Mouse (Mus musculus) heart, adult 18-20 months (tissue): ENCODE data around the gene Fam71a. TPM values are rescaled to one million over a fixed set of nuclear protein-coding genes. Genes with fewer than 3 reads are reported as not detected.

Experiments
- DNase-seq, 2 experiments: peaks; one replicate each; pipeline ENCODE4 v3.0.0; 2021 to 2022; ENCODE audit warnings: mixed read lengths in 1 of 2
- total RNA-seq, 2 experiments: library from RNA; stranded (reverse); gene quantifications; 2 replicates each; pipeline ENCODE4 v1.2.3; 2021

Gene Fam71a
- total RNA-seq, 2 experiments from 2014 or later: not detected

- no peak for DNase-seq
Measured at GRCm38 (mm10) chr1:191181469-191182259, 17.0 kb upstream of the Fam71a start.

- peak; percentile 29 to 44 for DNase-seq
Measured at GRCm38 (mm10) chr1:191180397-191180796, 15.8 kb upstream of the Fam71a start.

GRCm38 (mm10) chr1:191179846-191180245, 15.2 kb upstream of the Fam71a start:
- DNase-seq: no peak

- DNase-seq: no peak
Measured at GRCm38 (mm10) chr1:191178511-191179188, 14.0 kb upstream of the Fam71a start.

GRCm38 (mm10) chr1:191176887-191177286, 12.3 kb upstream of the Fam71a start:
- no peak for DNase-seq

- peak in 1 of 2 experiments; percentile 20 for DNase-seq
Measured at GRCm38 (mm10) chr1:191172487-191172886, 7.9 kb upstream of the Fam71a start.

GRCm38 (mm10) chr1:191170444-191170843, 5.8 kb upstream of the Fam71a start:
- DNase-seq: no peak

- no peak for DNase-seq
Measured at GRCm38 (mm10) chr1:191166189-191166588, 1.6 kb upstream of the Fam71a start.

GRCm38 (mm10) chr1:191154314-191154713, 10.3 kb downstream of the Fam71a start:
- no peak for DNase-seq

- peak; percentile 35 to 70 for DNase-seq
Measured at GRCm38 (mm10) chr1:191153052-191153451, 11.6 kb downstream of the Fam71a start.

GRCm38 (mm10) chr1:191150924-191151605, 13.6 kb downstream of the Fam71a start:
- no peak for DNase-seq

GRCm38 (mm10) chr1:191149489-191149888, 15.1 kb downstream of the Fam71a start:
- peak in 1 of 2 experiments; percentile 14 for DNase-seq

GRCm38 (mm10) chr1:191140983-191141382, 23.6 kb downstream of the Fam71a start:
- DNase-seq: no peak

GRCm38 (mm10) chr1:191138874-191139495, 25.6 kb downstream of the Fam71a start:
- DNase-seq: no peak

GRCm38 (mm10) chr1:191138436-191138835, 26.2 kb downstream of the Fam71a start:
- no peak for DNase-seq

- DNase-seq: no peak
Measured at GRCm38 (mm10) chr1:191135406-191135805, 29.2 kb downstream of the Fam71a start.

GRCm38 (mm10) chr1:191132934-191133333, 31.7 kb downstream of the Fam71a start:
- DNase-seq: no peak

GRCm38 (mm10) chr1:191132240-191132639, 32.4 kb downstream of the Fam71a start:
- DNase-seq: no peak

- DNase-seq: no peak
Measured at GRCm38 (mm10) chr1:191131692-191132091, 32.9 kb downstream of the Fam71a start.

- DNase-seq: peak; percentile 72 to 79
Measured at GRCm38 (mm10) chr1:191125811-191126638, 38.6 kb downstream of the Fam71a start.

- no peak for DNase-seq
Measured at GRCm38 (mm10) chr1:191124288-191124687, 40.3 kb downstream of the Fam71a start.
